Mouse (Mus musculus): Measurements from ENCODE around the gene Fbxo27. TPM values are rescaled to one million over a fixed set of nuclear protein-coding genes. Genes with fewer than 3 reads are reported as not detected.

Gene Fbxo27
- polyA plus RNA-seq, 1 experiment, result 5.1 TPM

GRCm38 (mm10) chr7:28720753-28721537 is 28.3 kb downstream of the Fbxo27 start:
- TF ChIP-seq POLR2A (IDR thresholded peaks at IDR 0.05; ENCODE audit: low read depth, low read length) (no peak), CTCF (IDR thresholded peaks at IDR 0.05; ENCODE audit: borderline replicate concordance, insufficient read depth, low read length) (no peak)
- H3K4me1 ChIP-seq (ENCODE audit: control insufficient read depth, insufficient read depth, low read length), result peaks cover 2% of the 10 kb centered on the region
- no peak overlapping the region for H3K4me3 ChIP-seq (ENCODE audit: insufficient read depth, low read length)
- no peak overlapping the region for H3K27ac ChIP-seq (ENCODE audit: insufficient read depth, low read length)

DNA sequence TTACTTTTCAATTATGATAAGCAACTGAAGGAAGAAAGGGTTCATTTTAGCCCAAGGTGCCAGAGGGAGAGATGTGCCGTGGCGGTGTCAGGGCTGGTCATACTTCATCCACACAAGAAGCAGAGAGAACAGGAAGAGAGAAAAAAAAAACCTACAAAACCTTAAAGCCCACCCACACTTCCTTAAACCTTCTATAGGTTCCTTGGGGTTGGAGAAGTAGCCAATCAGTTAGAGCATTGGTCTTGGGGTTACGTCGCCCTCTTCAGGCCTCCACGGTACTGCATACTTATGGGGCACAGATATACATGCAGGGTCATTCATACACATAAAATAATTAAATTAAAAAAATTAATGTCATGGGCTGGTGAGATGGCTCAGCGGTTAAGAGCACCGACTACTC is 29.4 kb downstream of the Fbxo27 start:
- Histone ChIP-seq H3K27ac (ENCODE audit: insufficient read depth, low read length) (no peak overlapping the region), H3K4me3 (ENCODE audit: insufficient read depth, low read length) (no peak overlapping the region), H3K4me1 (ENCODE audit: control insufficient read depth, insufficient read depth, low read length) (peaks cover 2% of the 10 kb centered on the region)
- TF ChIP-seq POLR2A (IDR thresholded peaks at IDR 0.05; ENCODE audit: low read depth, low read length), result no peak
- TF ChIP-seq CTCF (IDR thresholded peaks at IDR 0.05; ENCODE audit: borderline replicate concordance, insufficient read depth, low read length), result no peak

GRCm38 (mm10) chr7:28724613-28725012 is 32.0 kb downstream of the Fbxo27 start:
- Histone ChIP-seq H3K4me3 (ENCODE audit: insufficient read depth, low read length) (no peak overlapping the region), H3K4me1 (ENCODE audit: control insufficient read depth, insufficient read depth, low read length) (peaks cover 2% of the 10 kb centered on the region), H3K27ac (ENCODE audit: insufficient read depth, low read length) (no peak overlapping the region)
- TF ChIP-seq CTCF (IDR thresholded peaks at IDR 0.05; ENCODE audit: borderline replicate concordance, insufficient read depth, low read length), result no peak
- no peak for TF ChIP-seq POLR2A (IDR thresholded peaks at IDR 0.05; ENCODE audit: low read depth, low read length)

GRCm38 (mm10) chr7:28726600-28726999 is 34.0 kb downstream of the Fbxo27 start:
- TF ChIP-seq POLR2A (IDR thresholded peaks at IDR 0.05; ENCODE audit: low read depth, low read length), result no peak
- peak; percentile 80 for TF ChIP-seq CTCF (IDR thresholded peaks at IDR 0.05; ENCODE audit: borderline replicate concordance, insufficient read depth, low read length)
- Histone ChIP-seq H3K27ac (ENCODE audit: insufficient read depth, low read length) (no peak overlapping the region), H3K4me3 (ENCODE audit: insufficient read depth, low read length) (no peak overlapping the region), H3K4me1 (ENCODE audit: control insufficient read depth, insufficient read depth, low read length) (no peaks in the 10 kb centered on the region; the same call in 1 of the 2 replicates)

GRCm38 (mm10) chr7:28727649-28728340 is 35.1 kb downstream of the Fbxo27 start:
- Histone ChIP-seq H3K27ac (ENCODE audit: insufficient read depth, low read length) (no peak overlapping the region), H3K4me3 (ENCODE audit: insufficient read depth, low read length) (no peak overlapping the region), H3K4me1 (ENCODE audit: control insufficient read depth, insufficient read depth, low read length) (no peaks in the 10 kb centered on the region; the same call in 1 of the 2 replicates)
- TF ChIP-seq CTCF (IDR thresholded peaks at IDR 0.05; ENCODE audit: borderline replicate concordance, insufficient read depth, low read length) (peak; percentile 52; the same call in 1 of the 2 replicates), POLR2A (IDR thresholded peaks at IDR 0.05; ENCODE audit: low read depth, low read length) (no peak)

DNA sequence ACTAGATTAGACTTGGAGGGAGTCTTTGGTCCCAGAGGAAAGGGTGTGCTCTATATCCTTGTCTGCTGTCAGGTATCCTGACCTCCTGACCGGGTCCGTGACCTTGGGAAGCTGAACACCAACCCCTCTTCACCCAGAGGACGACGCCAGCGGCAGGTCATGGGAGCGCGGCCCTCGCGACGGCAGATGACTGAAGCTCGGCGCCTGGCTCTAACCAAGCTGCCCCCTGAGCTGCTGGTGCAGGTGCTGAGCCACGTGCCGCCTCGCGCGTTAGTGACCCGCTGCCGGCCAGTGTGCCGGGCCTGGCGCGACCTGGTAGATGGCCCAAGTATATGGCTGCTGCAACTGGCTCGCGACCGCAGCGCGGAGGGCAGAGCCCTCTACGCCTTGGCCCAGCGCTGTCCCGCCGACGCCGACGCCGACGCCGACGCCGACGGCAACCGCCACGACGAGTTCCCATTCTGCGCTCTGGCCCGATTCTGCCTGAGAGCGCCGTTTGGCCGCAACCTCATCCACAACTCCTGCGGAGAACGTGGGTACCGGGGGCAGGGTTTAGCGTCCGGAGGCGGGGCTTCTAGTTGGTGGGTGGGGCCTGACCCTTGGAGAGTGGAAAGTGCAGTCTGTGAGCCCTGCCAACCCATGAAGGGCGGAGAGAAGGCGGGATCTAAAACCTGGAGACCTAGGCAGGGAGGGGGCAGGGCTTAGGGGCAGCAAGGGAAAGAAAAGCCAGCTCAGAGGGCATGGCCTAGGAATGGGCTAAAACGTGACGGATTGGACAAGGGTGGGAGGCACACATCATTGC is 39.9 kb downstream of the Fbxo27 start:
- H3K4me3 ChIP-seq (ENCODE audit: insufficient read depth, low read length), result no peak overlapping the region
- no peak overlapping the region for H3K27ac ChIP-seq (ENCODE audit: insufficient read depth, low read length)
- TF ChIP-seq CTCF (IDR thresholded peaks at IDR 0.05; ENCODE audit: borderline replicate concordance, insufficient read depth, low read length), result no peak
- no peak for TF ChIP-seq POLR2A (IDR thresholded peaks at IDR 0.05; ENCODE audit: low read depth, low read length)
- no peaks in the 10 kb centered on the region for H3K4me1 ChIP-seq (ENCODE audit: control insufficient read depth, insufficient read depth, low read length)

DNA sequence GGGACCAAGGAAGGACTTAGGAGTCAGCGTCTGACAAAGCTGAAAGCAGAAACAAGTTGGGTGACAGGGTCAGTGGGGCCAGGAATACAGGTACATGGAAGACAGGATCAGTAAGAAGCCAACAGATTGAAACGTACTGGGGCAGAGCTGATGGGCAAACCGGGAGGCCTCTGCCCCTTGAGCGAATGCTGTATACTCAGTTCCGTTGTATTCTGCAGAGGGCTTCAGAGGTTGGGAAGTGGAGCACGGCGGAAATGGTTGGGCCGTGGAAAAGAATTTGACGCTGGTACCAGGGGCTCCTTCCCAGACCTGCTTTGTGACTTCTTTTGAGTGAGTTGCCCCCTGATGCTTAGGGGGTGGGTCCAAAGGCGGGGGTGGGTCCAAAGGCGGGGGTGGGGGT is 40.6 kb downstream of the Fbxo27 start:
- no peaks in the 10 kb centered on the region for H3K4me1 ChIP-seq (ENCODE audit: control insufficient read depth, insufficient read depth, low read length)
- no peak overlapping the region for H3K4me3 ChIP-seq (ENCODE audit: insufficient read depth, low read length)
- H3K27ac ChIP-seq (ENCODE audit: insufficient read depth, low read length), result no peak overlapping the region
- no peak for TF ChIP-seq CTCF (IDR thresholded peaks at IDR 0.05; ENCODE audit: borderline replicate concordance, insufficient read depth, low read length)
- no peak for TF ChIP-seq POLR2A (IDR thresholded peaks at IDR 0.05; ENCODE audit: low read depth, low read length)

DNA sequence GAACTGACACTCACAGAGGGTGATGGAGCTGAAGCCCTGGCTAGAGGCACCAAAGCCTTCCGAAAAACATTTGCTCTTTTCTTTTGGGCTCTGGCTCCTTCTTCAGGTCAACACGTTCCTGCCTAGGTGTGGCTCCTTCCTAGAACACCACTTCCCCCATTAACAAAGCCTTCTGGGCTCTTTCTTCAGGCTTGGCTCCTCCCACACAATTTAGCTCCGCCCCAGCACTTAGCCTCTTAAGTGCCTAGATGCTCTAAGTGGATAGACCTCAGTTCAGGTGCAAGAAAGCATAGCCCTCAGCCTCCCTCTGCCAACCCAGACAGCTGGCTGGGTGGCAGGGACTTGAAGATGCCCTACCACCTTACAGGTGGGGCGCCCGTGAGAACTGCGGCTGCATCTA is 43.1 kb downstream of the Fbxo27 start:
- Histone ChIP-seq H3K4me3 (ENCODE audit: insufficient read depth, low read length) (no peak overlapping the region), H3K27ac (ENCODE audit: insufficient read depth, low read length) (no peak overlapping the region), H3K4me1 (ENCODE audit: control insufficient read depth, insufficient read depth, low read length) (no peaks in the 10 kb centered on the region)
- no peak for TF ChIP-seq CTCF (IDR thresholded peaks at IDR 0.05; ENCODE audit: borderline replicate concordance, insufficient read depth, low read length)
- no peak for TF ChIP-seq POLR2A (IDR thresholded peaks at IDR 0.05; ENCODE audit: low read depth, low read length)

DNA sequence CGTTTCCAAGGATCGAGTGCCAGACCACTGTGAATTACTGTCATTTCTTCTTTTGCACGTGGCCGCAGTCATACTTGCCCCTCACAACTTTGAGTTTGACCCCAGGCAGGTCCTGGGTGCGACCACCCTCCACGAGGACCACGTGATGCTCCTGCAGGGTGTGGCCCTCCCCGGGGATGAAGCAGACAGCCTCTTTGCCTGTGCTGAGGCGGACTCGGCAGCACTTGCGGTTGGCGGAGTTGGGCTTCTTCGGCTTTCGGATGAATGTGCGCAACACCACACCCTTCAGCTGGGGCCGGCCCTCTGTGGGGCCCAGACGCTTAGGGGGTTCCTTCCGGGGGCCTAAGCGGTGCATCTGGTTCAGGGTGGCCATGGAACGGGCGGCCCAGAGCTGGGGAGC is 47.2 kb downstream of the Fbxo27 start:
- Histone ChIP-seq H3K4me3 (ENCODE audit: insufficient read depth, low read length) (no peak overlapping the region), H3K27ac (ENCODE audit: insufficient read depth, low read length) (no peak overlapping the region), H3K4me1 (ENCODE audit: control insufficient read depth, insufficient read depth, low read length) (no peaks in the 10 kb centered on the region)
- TF ChIP-seq CTCF (IDR thresholded peaks at IDR 0.05; ENCODE audit: borderline replicate concordance, insufficient read depth, low read length) (no peak), POLR2A (IDR thresholded peaks at IDR 0.05; ENCODE audit: low read depth, low read length) (no peak)
